Mouse (Mus musculus) spleen, adult 2 months (tissue): ENCODE results near the gene Gpr82.

ENCODE experiments used
- CTCF ChIP-seq: fragments of 200-500 bp; IDR thresholded peaks from 2 replicates; pipeline ENCODE4 v1.5.1; 2011; ENCODE audit warnings: mild to moderate bottlenecking, inconsistent platforms; ENCODE audit not compliant: insufficient read depth, insufficient read length, insufficient replicate concordance; ENCODE audit errors: extremely low read depth
- POLR2A ChIP-seq: fragments of 200-500 bp; IDR thresholded peaks from 2 replicates; pipeline ENCODE4 v1.6.1; 2011; ENCODE audit warnings: low read depth, low read length, inconsistent platforms

- TF ChIP-seq POLR2A: no peak
- TF ChIP-seq CTCF: no peak
Measured at GRCm38 (mm10) chrX:13617294-13617693, 43.9 kb upstream of the Gpr82 start.
